Mouse (Mus musculus) C3H10T1/2 (cell line): Measurements from ENCODE around the gene Folr1. TPM values are rescaled to one million over a fixed set of nuclear protein-coding genes. Genes with fewer than 3 reads are reported as not detected.

Experiments
- polyA plus RNA-seq, 2 experiments: library from polyadenylated mRNA; unstranded; fragments of >200 nt; fragmentation: generic; extraction: Trizol; gene quantifications; one replicate each; pipeline ENCODE4 v1.2.1; 2012; ENCODE audit warnings: missing spikeins in 2 of 2

Folr1 gene
- polyA plus RNA-seq, result under 1 TPM; 0.40 to 0.68 TPM

GRCm38 (mm10) chr7:101870629-101871028 is at the start of gene Folr1:
Gene Folr1, minus strand, starts transcription at chr7:101870788.

GRCm38 (mm10) chr7:101906287-101906681 is 35.7 kb upstream of the Folr1 start, which contains the start of gene Tomt:
Gene Tomt, minus strand, starts transcription at chr7:101906359.

GRCm38 (mm10) chr7:101905561-101906286 is 35.1 kb upstream of the Folr1 start, which contains the start of gene Lamtor1:
Gene Lamtor1, plus strand, starts transcription at chr7:101905904.

GRCm38 (mm10) chr7:101863415-101863814 is 7.2 kb downstream of the Folr1 start, which contains the start of gene Anapc15:
Gene Anapc15, plus strand, starts transcription at chr7:101863715.

GRCm38 (mm10) chr7:101857094-101857493 is 13.5 kb downstream of the Folr1 start, which contains the start of gene Folr2:
Gene Folr2, minus strand, starts transcription at chr7:101857194.

GRCm38 (mm10) chr7:101837606-101838471 is 32.7 kb downstream of the Folr1 start, which contains the start of gene Inppl1:
Gene Inppl1, minus strand, starts transcription at chr7:101838229.

GRCm38 (mm10) chr7:101817861-101818401 is 52.7 kb downstream of the Folr1 start, which contains the start of gene Phox2a:
Gene Phox2a, plus strand, starts transcription at chr7:101818313.

Other genes with a start within 250 kb of the Folr1 start
- 10 to 100 TPM; 46.1 to 72.1 TPM for gene Clpb, start 207.2 kb downstream of the Folr1 start, polyA plus RNA-seq
- gene Phox2a, start 52.5 kb downstream of the Folr1 start, polyA plus RNA-seq, result not detected
- gene Inppl1, start 32.6 kb downstream of the Folr1 start, polyA plus RNA-seq, result 10 to 100 TPM; 21.7 to 40.0 TPM
- gene Folr2, start 13.6 kb downstream of the Folr1 start, polyA plus RNA-seq, result not detected
- 100 to 1,000 TPM in 1 of 2 experiments, 10 to 100 TPM in 1; 56.8 to 127 TPM for gene Anapc15, start 7.1 kb downstream of the Folr1 start, polyA plus RNA-seq
- 100 to 1,000 TPM; 173 to 237 TPM for gene Lamtor1, start 35.1 kb upstream of the Folr1 start, polyA plus RNA-seq
- under 1 TPM in 1 of 2 experiments, not detected in 1; 0.06 TPM for gene Tomt, start 35.6 kb upstream of the Folr1 start, polyA plus RNA-seq
- 10 to 100 TPM in 1 of 2 experiments, 1 to 10 TPM in 1; 7.3 to 15.6 TPM for gene Lrrc51, start 63.1 kb upstream of the Folr1 start, polyA plus RNA-seq
- gene Numa1, start 63.3 kb upstream of the Folr1 start, polyA plus RNA-seq, result 100 to 1,000 TPM in 1 of 2 experiments, 10 to 100 TPM in 1; 21.1 to 120 TPM
- 1 to 10 TPM in 1 of 2 experiments, under 1 TPM in 1; 0.20 to 1.9 TPM for gene Il18bp, start 147.9 kb upstream of the Folr1 start, polyA plus RNA-seq
- 10 to 100 TPM; 15.1 to 36.4 TPM for gene Rnf121, start 194.7 kb upstream of the Folr1 start, polyA plus RNA-seq
- gene Xndc1, start 194.7 kb upstream of the Folr1 start, polyA plus RNA-seq, result 10 to 100 TPM in 1 of 2 experiments, 1 to 10 TPM in 1; 4.7 to 10.9 TPM
- gene Xntrpc, start 194.9 kb upstream of the Folr1 start, polyA plus RNA-seq, result under 1 TPM; 0.01 to 0.67 TPM
- not detected for gene Trpc2, start 212.3 kb upstream of the Folr1 start, polyA plus RNA-seq
- not detected for gene Art1, start 231.0 kb upstream of the Folr1 start, polyA plus RNA-seq
- gene Art5, start 238.7 kb upstream of the Folr1 start, polyA plus RNA-seq, result not detected
- gene Chrna10, start 246.0 kb upstream of the Folr1 start, polyA plus RNA-seq, result under 1 TPM in 1 of 2 experiments, not detected in 1; 0.02 TPM